Mouse (Mus musculus) stomach, postnatal 0 days (tissue): ENCODE data around the gene Rbx1.

ENCODE experiments used
- CTCF ChIP-seq: IDR thresholded peaks from 2 replicates; pipeline ENCODE4 v1.5.1; 2016; ENCODE audit warnings: antibody characterized with exemption, low read depth, mild to moderate bottlenecking, moderate library complexity
- EP300 ChIP-seq: optimal IDR thresholded peaks from 2 replicates; pipeline ENCODE3; 2016; ENCODE audit warnings: antibody characterized with exemption

GRCm38 (mm10) chr15:81476597-81476996, 10.5 kb downstream of the Rbx1 start:
- no peak for TF ChIP-seq CTCF
- no peak for TF ChIP-seq EP300
